Mouse (Mus musculus) ES-E14 (cell line): ENCODE measurements around the gene Zranb3.

Experiments used
- HCFC1 ChIP-seq: IDR thresholded peaks from 2 replicates; pipeline ENCODE4 v1.6.1; 2012; ENCODE audit warnings: low read length, inconsistent platforms, borderline replicate concordance; ENCODE audit not compliant: insufficient read depth
- MAFK ChIP-seq: IDR thresholded peaks from 2 replicates; pipeline ENCODE4 v1.6.1; 2014; ENCODE audit warnings: mild to moderate bottlenecking, low read depth, low read length, inconsistent platforms; ENCODE audit not compliant: insufficient read depth
- ZC3H11A ChIP-seq: IDR thresholded peaks from 2 replicates; pipeline ENCODE4 v1.6.1; 2012; ENCODE audit warnings: low read depth, mild to moderate bottlenecking, inconsistent platforms, low read length, borderline replicate concordance
- ZNF384 ChIP-seq: IDR thresholded peaks from 2 replicates; pipeline ENCODE4 v1.6.1; 2012; ENCODE audit warnings: low read depth, low read length, inconsistent platforms

GRCm38 (mm10) chr1:127954800-127955199 lies 148.0 kb downstream of the Zranb3 start:
- no peak for TF ChIP-seq MAFK
- TF ChIP-seq ZNF384 = no peak
- no peak for TF ChIP-seq HCFC1
- no peak for TF ChIP-seq ZC3H11A
